ENCODE assay signal across 27 mouse cellular contexts in genomic region chr2:35104843-35105242, GRCm38 (mm10). TPM values are rescaled to one million over a fixed set of nuclear protein-coding genes. Genes with fewer than 3 reads are reported as not detected.
A peak's percentile ranks its signal among the peaks of the same experiment; 100 is the strongest.
DNase-seq lines count a peak whose midpoint lies in the region; ATAC-seq and TF ChIP-seq lines count a peak whose summit lies in the region.
"Had no signal": no experiment of that assay in that cellular context is flagged by ENCODE, and none has a peak within 500 bp of the region (broad histone marks: within the 10 kb centered on the region; RNA-seq: fewer than 3 reads in every experiment).

No protein-coding gene starts in this region.

- intact Hi-C loops in gastrocnemius, postnatal 36 days (cut with DNase I) = loop anchor here (5.0 kb wide), 1 partner anchor 58 kb away; no protein-coding TSS in a partner anchor

- no peak for DNase-seq in liver, adult 2 months (ENCODE audit: extremely low read depth, low read depth, low spot score)
- DNase-seq in liver = no peak
- DNase-seq in MEL (ENCODE audit: low read depth, low spot score) = peak; percentile 9
- DNase-seq in liver, postnatal 0 days = no peak
- DNase-seq in gastrocnemius, postnatal 36 days = no peak
- DNase-seq: adrenal gland, adult 2 months; adrenal gland, postnatal 10 days; adrenal gland, postnatal 25 days; B cell, adult 2 months; cerebellum, adult 11 months; cerebellum, adult 18-20 months; cerebellum, adult 8-10 months; cerebellum, adult 9-11 months; cerebellum, postnatal 14 days; cerebellum, postnatal 36 days; embryo, embryonic 11 days had no signal

- no peaks in the 10 kb centered on the region for H3K27me3 ChIP-seq in liver, adult 2 months (ENCODE audit: control insufficient read depth, insufficient read depth, low read length)
- H3K27me3 ChIP-seq in MEL (ENCODE audit: control insufficient read depth in 1 of 2, insufficient read depth in 2 of 2, low read length in 2 of 2) = no peaks in the 10 kb centered on the region
- H3K27me3 ChIP-seq in liver, postnatal 0 days (ENCODE audit: insufficient read depth, low read length) = no peaks in the 10 kb centered on the region
- H3K27me3 ChIP-seq: CH12.LX; embryonic facial prominence, embryonic 13.5 days; embryonic facial prominence, embryonic 15.5 days; forebrain, embryonic 12.5 days had no signal

- no peak overlapping the region for H3K4me2 ChIP-seq in liver, postnatal 0 days (ENCODE audit: low read depth, low read length)
- H3K4me2 ChIP-seq: embryonic facial prominence, embryonic 13.5 days; embryonic facial prominence, embryonic 15.5 days; forebrain, embryonic 12.5 days had no signal

- H3K4me3 ChIP-seq in liver, adult 2 months (ENCODE audit: insufficient read depth, low read depth, low read length) = no peak overlapping the region
- H3K4me3 ChIP-seq in MEL (ENCODE audit: control insufficient read depth in 1 of 2, insufficient read depth in 1 of 2, low read depth in 2 of 2, low read length in 2 of 2) = no peak overlapping the region
- H3K4me3 ChIP-seq in liver, postnatal 0 days (ENCODE audit: low read depth, low read length) = no peak overlapping the region
- H3K4me3 ChIP-seq: embryonic facial prominence, embryonic 13.5 days; embryonic facial prominence, embryonic 15.5 days; erythroblast, embryonic 14.5 days; forebrain, embryonic 10.5 days; forebrain, embryonic 12.5 days had no signal

- 0 out of 4 replicates have a peak, but pooled peaks of 1 of the 2 experiments have one; percentile 9 for TF ChIP-seq EP300 in MEL (IDR thresholded peaks at IDR 0.05; ENCODE audit: low read depth in 1 of 2, low read length in 2 of 2)
- no peak for TF ChIP-seq EP300 in liver, postnatal 0 days (IDR thresholded peaks at IDR 0.05; ENCODE audit: low read depth)

- no peak for ATAC-seq in liver, postnatal 0 days
- ATAC-seq: CD4-positive, CD25-positive, alpha-beta regulatory T cell, adult 4 months; forebrain, embryonic 14.5 days; forebrain, embryonic 16.5 days had no signal

- WGBS in liver, adult 2 months = 56% methylated on average over 3 of the region's 3 CpGs
- WGBS in liver, postnatal 0 days (ENCODE audit: insufficient replicate concordance) = 52% methylated on average over 3 of the region's 3 CpGs

- peak overlapping the region; percentile 73 for H3K27ac ChIP-seq in liver, adult 2 months (replicated peaks; ENCODE audit: insufficient read depth, low read depth, low read length)
- H3K27ac ChIP-seq in MEL (ENCODE audit: control insufficient read depth, low read depth, low read length) = no peak overlapping the region
- peak overlapping the region; percentile 74 for H3K27ac ChIP-seq in liver, postnatal 0 days (ENCODE audit: low read depth)
- H3K27ac ChIP-seq: embryonic facial prominence, embryonic 13.5 days; embryonic facial prominence, embryonic 15.5 days; forebrain, embryonic 10.5 days; forebrain, embryonic 12.5 days had no signal

- H3K4me1 ChIP-seq in liver, adult 2 months (ENCODE audit: control insufficient read depth, insufficient read depth, low read length) = peaks cover 26% of the 10 kb centered on the region
- H3K4me1 ChIP-seq in MEL (ENCODE audit: control insufficient read depth in 1 of 2, insufficient read depth in 2 of 2, low read length in 2 of 2) = peaks cover 0 to 3% of the 10 kb centered on the region in 2 experiments; a peak in 1 of 4 replicates
- H3K4me1 ChIP-seq in liver, postnatal 0 days (ENCODE audit: insufficient read depth) = peaks cover 17% of the 10 kb centered on the region
- H3K4me1 ChIP-seq: embryonic facial prominence, embryonic 13.5 days; embryonic facial prominence, embryonic 15.5 days had no signal

- TF ChIP-seq POLR2A in liver, adult 2 months (IDR thresholded peaks at IDR 0.05; ENCODE audit: extremely low read depth, insufficient read depth, low read length) = no peak
- no peak for TF ChIP-seq POLR2A in MEL (IDR thresholded peaks at IDR 0.05; ENCODE audit: control insufficient read depth in 1 of 2, insufficient read depth in 1 of 2, low read depth in 1 of 2, low read length in 2 of 2, poor library complexity in 1 of 2)

- H3K36me3 ChIP-seq in liver, adult 2 months (ENCODE audit: control insufficient read depth, insufficient read depth, low read length) = no peaks in the 10 kb centered on the region
- peaks cover 0 to 5% of the 10 kb centered on the region in 2 experiments; a peak in 1 of 4 replicates for H3K36me3 ChIP-seq in MEL (ENCODE audit: control insufficient read depth in 1 of 2, insufficient read depth in 2 of 2, low read length in 2 of 2)
- H3K36me3 ChIP-seq in liver, postnatal 0 days (replicated peaks; ENCODE audit: insufficient read depth, low read length) = no peaks in the 10 kb centered on the region
- H3K36me3 ChIP-seq: embryonic facial prominence, embryonic 13.5 days; embryonic facial prominence, embryonic 15.5 days; forebrain, embryonic 10.5 days; forebrain, embryonic 12.5 days; G1E had no signal

- no peak for TF ChIP-seq CTCF in liver, adult 2 months (IDR thresholded peaks at IDR 0.05; ENCODE audit: low read depth, low read length)
- no peak for TF ChIP-seq CTCF in MEL (IDR thresholded peaks at IDR 0.05 in 2 of 3, conservative IDR thresholded peaks at IDR 0.05 in 1 of 3; ENCODE audit: control insufficient read depth in 1 of 3, insufficient read depth in 1 of 3, low read depth in 2 of 3, low read length in 3 of 3, poor library complexity in 1 of 3, severe bottlenecking in 1 of 3)
- TF ChIP-seq CTCF in liver, postnatal 0 days (IDR thresholded peaks at IDR 0.05; ENCODE audit: low read depth) = no peak

- no peaks in the 10 kb centered on the region for H3K9me3 ChIP-seq in MEL (replicated peaks; ENCODE audit: insufficient read depth, low read length)
- no peaks in the 10 kb centered on the region for H3K9me3 ChIP-seq in liver, postnatal 0 days (ENCODE audit: low read length)
- H3K9me3 ChIP-seq: embryonic facial prominence, embryonic 13.5 days; embryonic facial prominence, embryonic 15.5 days; forebrain, embryonic 10.5 days; forebrain, embryonic 12.5 days; G1E had no signal

- no peak overlapping the region for H3K9ac ChIP-seq in liver, adult 2 months (ENCODE audit: low read depth, low read length)
- no peak overlapping the region for H3K9ac ChIP-seq in MEL (ENCODE audit: control insufficient read depth, low read depth, low read length, poor library complexity, severe bottlenecking)
- H3K9ac ChIP-seq in liver, postnatal 0 days (replicated peaks) = no peak overlapping the region
- H3K9ac ChIP-seq: embryonic facial prominence, embryonic 13.5 days; embryonic facial prominence, embryonic 15.5 days; forebrain, embryonic 12.5 days had no signal

- TF ChIP-seq RAD21 in MEL (IDR thresholded peaks at IDR 0.05; ENCODE audit: low read depth, low read length) = no peak

- no peaks in the 10 kb centered on the region; the same call in 1 of the 2 replicates for H3K79me2 ChIP-seq in liver, adult 2 months (ENCODE audit: control insufficient read depth, insufficient read depth, low read length)
- no peaks in the 10 kb centered on the region for H3K79me2 ChIP-seq in MEL (ENCODE audit: control insufficient read depth, insufficient read depth, low read length, poor library complexity)

TF ChIP-seq in MEL, 35 proteins besides CTCF, POLR2A, EP300 and RAD21:
- TF ChIP-seq GATA1 (IDR thresholded peaks at IDR 0.05; ENCODE audit: low read depth, low read length) (0 out of 2 replicates have a peak, but pooled peaks have one; percentile 54), ETS1 (IDR thresholded peaks at IDR 0.05; ENCODE audit: low read depth, low read length) (no peak)

RNA-seq across cellular contexts. Expression of gene AI182371, which starts 3.5 kb away (rescaled TPM):
- total RNA-seq in liver, adult 2 months (2014; rRNA removed) = 471 and 592 TPM in 2 replicates
- 124 and 129 TPM in 2 replicates for polyA plus RNA-seq in liver, adult 2 months (2012; rRNA removed)
- 0.12 TPM in 1 of 2 replicates, not detected in the other for total RNA-seq in MEL (2012; rRNA removed)
- under 1 TPM in 1 of 2 experiments, not detected in 1; 0.40 TPM for polyA plus RNA-seq in MEL (2012; ENCODE audit: insufficient read depth in 1 of 2, insufficient read length in 2 of 2, low read depth in 1 of 2, low replicate concordance in 2 of 2, missing spikeins in 1 of 2)
- 90.6 and 102 TPM in 2 replicates for polyA plus RNA-seq in liver, postnatal 0 days (2015; fragmentation: Nextera tagmentation; extraction: Ambion mirVana)
- under 1 TPM in 1 of 2 experiments, not detected in 1; 0.15 TPM for total RNA-seq in gastrocnemius, postnatal 36 days (2021)
- polyA plus RNA-seq: adrenal gland, adult 2 months; erythroblast, embryonic 14.5 days had no signal

RNA-seq across cellular contexts. Expression of gene Cntrl, which starts 4.4 kb away (rescaled TPM):
- total RNA-seq in liver, adult 2 months (2014; rRNA removed) = 13.0 and 22.8 TPM in 2 replicates
- 4.9 and 6.1 TPM in 2 replicates for polyA plus RNA-seq in liver, adult 2 months (2012; rRNA removed)
- total RNA-seq in MEL (2012; rRNA removed) = 16.5 and 17.0 TPM in 2 replicates
- polyA plus RNA-seq in MEL (2012; ENCODE audit: insufficient read depth in 1 of 2, insufficient read length in 2 of 2, low read depth in 1 of 2, low replicate concordance in 2 of 2, missing spikeins in 1 of 2) = 10 to 100 TPM in 1 of 2 experiments, not detected in 1; 24.0 TPM
- 10.5 and 10.8 TPM in 2 replicates for polyA plus RNA-seq in liver, postnatal 0 days (2015; fragmentation: Nextera tagmentation; extraction: Ambion mirVana)
- total RNA-seq in gastrocnemius, postnatal 36 days (2021) = 1 to 10 TPM; 5.1 to 7.3 TPM

RNA-seq across cellular contexts. Expression of gene Hc, which starts 43.6 kb away (rescaled TPM):
- total RNA-seq in liver, adult 2 months (2014; rRNA removed) = 567 and 594 TPM in 2 replicates
- polyA plus RNA-seq in liver, adult 2 months (2012; rRNA removed) = 121 and 139 TPM in 2 replicates
- total RNA-seq in MEL (2012; rRNA removed) = not detected in 2 replicates
- not detected for polyA plus RNA-seq in MEL (2012; ENCODE audit: insufficient read depth in 1 of 2, insufficient read length in 2 of 2, low read depth in 1 of 2, low replicate concordance in 2 of 2, missing spikeins in 1 of 2)
- polyA plus RNA-seq in liver, postnatal 0 days (2015; fragmentation: Nextera tagmentation; extraction: Ambion mirVana) = 81.0 and 82.7 TPM in 2 replicates
- total RNA-seq in gastrocnemius, postnatal 36 days (2021) = under 1 TPM in 1 of 2 experiments, not detected in 1; 0.15 TPM
- total RNA-seq: adrenal gland, postnatal 25 days; common myeloid progenitor, adult 5-6 weeks had no signal
- polyA plus RNA-seq: embryonic facial prominence, embryonic 13.5 days; embryonic facial prominence, embryonic 15.5 days; erythroblast, embryonic 14.5 days; G1E had no signal

Comparison
In these comparisons a context has a peak if more than half of its experiments do, and no peak if none do; other contexts are left out.
1. RNA of gene AI182371, which starts 3.5 kb away (total RNA-seq): 471 to 592 TPM in liver, adult 2 months; 0.15 TPM in gastrocnemius, postnatal 36 days and 0.12 TPM in MEL; every median in the first group is over 100 times any median in the second.
2. RNA of gene Hc, which starts 43.6 kb away (total RNA-seq): 567 to 594 TPM in liver, adult 2 months; 0.15 TPM in gastrocnemius, postnatal 36 days and not detected in MEL; every median in the first group is over 100 times any median in the second.